Mouse (Mus musculus) neutrophil, adult 5-6 weeks (primary cell): ENCODE data around the gene Adad1. TPM values are rescaled to one million over a fixed set of nuclear protein-coding genes. Genes with fewer than 3 reads are reported as not detected.

Source experiments
- ATAC-seq: fragments of 151-379, 151-347 bp; 2 replicates; pipeline ENCODE4 v1.8.0; 2017; ENCODE audit warnings: mild to moderate bottlenecking, moderate TSS enrichment; ENCODE audit not compliant: insufficient number of reproducible peaks, poor library complexity, low FRiP score, severe bottlenecking; ENCODE audit errors: extremely low read depth
- total RNA-seq: library from RNA; stranded (forward); fragments of 200-1000 nt; gene quantifications from 2 replicates; pipeline ENCODE4 v1.2.3, GENCODE M21; 2017

Adad1 gene
- total RNA-seq, 1 experiment from 2014 or later, result not detected

DNA sequence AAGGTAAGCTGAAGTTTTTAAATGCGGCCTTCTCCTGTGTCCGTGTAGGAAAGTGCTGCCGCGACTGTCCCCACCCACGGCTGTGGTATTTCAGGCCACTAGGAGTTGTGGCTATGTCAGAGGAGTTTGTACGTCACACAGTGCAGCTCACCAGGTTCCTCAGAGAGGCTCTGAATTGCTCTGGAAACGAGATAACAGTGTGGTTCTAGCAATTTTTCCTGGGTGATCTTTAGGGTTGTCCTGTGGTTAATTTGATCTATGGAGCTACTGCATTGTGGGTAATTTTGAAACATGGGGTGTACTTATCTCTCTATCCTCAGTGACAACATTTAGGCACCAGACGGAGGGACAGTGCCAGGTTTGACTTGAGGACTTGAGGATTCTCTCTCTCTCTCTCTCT is 93.8 kb downstream of the Adad1 start:
- ATAC-seq, result no peak

DNA sequence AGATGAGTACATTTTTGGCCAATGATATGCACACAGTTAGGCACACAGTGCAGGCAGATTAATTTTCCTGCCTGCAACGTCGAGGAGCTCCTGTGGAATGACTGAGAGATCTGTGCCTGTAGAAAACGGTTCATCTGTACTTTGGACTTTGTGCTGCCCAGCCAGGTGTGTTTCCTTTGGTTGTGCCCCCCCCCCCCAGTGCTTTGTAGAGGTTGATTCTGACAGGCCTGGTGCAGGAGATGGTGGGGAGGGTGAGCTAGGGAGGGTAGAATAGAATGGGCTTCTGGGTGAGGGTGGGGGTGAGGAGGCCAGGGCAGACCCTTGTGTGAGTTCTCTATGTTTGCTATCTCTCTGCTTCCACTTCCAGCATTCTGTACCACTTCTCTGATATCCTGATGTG is 94.9 kb downstream of the Adad1 start:
- no peak for ATAC-seq

DNA sequence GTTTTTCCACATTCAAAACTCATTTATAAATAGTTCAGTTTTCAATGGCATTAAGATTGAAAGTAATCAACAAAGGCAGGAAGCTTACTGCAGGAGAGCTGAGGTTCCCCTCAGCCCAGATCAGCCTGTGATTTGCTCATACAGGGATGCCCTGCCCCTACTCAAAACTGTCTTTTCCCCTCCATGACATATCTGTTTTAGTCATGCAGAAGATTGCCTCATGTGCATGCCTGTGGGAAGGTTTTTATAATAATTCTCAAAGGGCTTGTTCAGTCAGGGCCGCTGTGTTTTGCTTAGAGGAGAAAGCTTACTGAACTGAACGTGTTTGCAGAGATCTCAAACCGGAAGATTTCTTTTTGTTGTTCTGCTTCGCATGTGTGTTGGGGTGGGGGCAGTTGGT is 97.8 kb downstream of the Adad1 start:
- ATAC-seq, result no peak

DNA sequence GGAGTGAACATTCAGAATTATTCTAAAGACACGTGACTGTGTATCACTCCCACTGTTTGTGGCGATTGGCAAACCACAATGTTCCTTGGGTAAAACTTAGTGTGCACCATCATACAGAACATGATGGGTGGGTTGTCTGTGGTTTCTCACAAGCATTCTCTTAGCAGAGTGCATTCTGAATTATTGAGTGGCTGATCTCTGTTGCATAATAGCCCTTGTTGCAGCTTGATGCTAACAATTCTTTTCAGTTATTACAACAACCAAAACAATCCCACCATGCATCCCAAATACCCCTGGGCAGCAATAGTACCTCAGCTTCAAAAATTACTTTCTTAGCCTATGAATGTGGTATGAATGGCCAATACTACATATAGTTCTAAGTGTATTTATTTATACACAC is 106.0 kb downstream of the Adad1 start:
- no peak for ATAC-seq

Other genes starting within 250 kb of the Adad1 start
- 125 and 127 TPM in 2 replicates for gene 4932438A13Rik, start 200.4 kb upstream of the Adad1 start, total RNA-seq
- gene Il2, start 62.4 kb downstream of the Adad1 start, total RNA-seq, result not detected in 2 replicates
- gene Il21, start 169.1 kb downstream of the Adad1 start, total RNA-seq, result 0.23 TPM in 1 of 2 replicates, not detected in the other
- gene Bbs12, start 249.0 kb downstream of the Adad1 start, total RNA-seq, result 1.6 and 2.6 TPM in 2 replicates
- gene Cetn4, start 249.2 kb downstream of the Adad1 start, total RNA-seq, result 2.8 TPM in 1 of 2 replicates, not detected in the other